Mouse (Mus musculus): ENCODE data around the gene Pde6h. TPM values are rescaled to one million over a fixed set of nuclear protein-coding genes. Genes with fewer than 3 reads are reported as not detected.
A peak's percentile ranks its signal among the peaks of the same experiment; 100 is the strongest.

Pde6h gene
- total RNA-seq, 2 experiments from 2014 or later: not detected

GRCm38 (mm10) chr6:136912751-136913265, 10.8 kb upstream of the Pde6h start:
- DNase-seq: no peak

- peak; percentile 28 for DNase-seq
Observed at GRCm38 (mm10) chr6:136913384-136914126, 10.1 kb upstream of the Pde6h start.

GRCm38 (mm10) chr6:136914234-136914633, 9.4 kb upstream of the Pde6h start:
- DNase-seq: no peak

- no peak for DNase-seq
Observed at GRCm38 (mm10) chr6:136915721-136916395, 7.8 kb upstream of the Pde6h start.

- DNase-seq: no peak
Observed at GRCm38 (mm10) chr6:136917885-136918284, 5.7 kb upstream of the Pde6h start.

GRCm38 (mm10) chr6:136920320-136921257, 3.0 kb upstream of the Pde6h start:
- DNase-seq: peak; percentile 74

GRCm38 (mm10) chr6:136921601-136922000, 2.0 kb upstream of the Pde6h start:
- no peak for DNase-seq

- no peak for DNase-seq
Observed at GRCm38 (mm10) chr6:136922080-136922479, 1.6 kb upstream of the Pde6h start, which contains the start of gene Erp27. Erp27 (minus strand) TSS chr6:136922180.

- no peak for DNase-seq
Observed at GRCm38 (mm10) chr6:136922871-136923270, 761 bp upstream of the Pde6h start.

- DNase-seq: no peak
Observed at GRCm38 (mm10) chr6:136925049-136925448, 1.4 kb downstream of the Pde6h start.

- no peak for DNase-seq
Observed at GRCm38 (mm10) chr6:136927626-136928025, 4.0 kb downstream of the Pde6h start.

GRCm38 (mm10) chr6:136930677-136931076, 7.0 kb downstream of the Pde6h start:
- no peak for DNase-seq

GRCm38 (mm10) chr6:136931246-136931645, 7.6 kb downstream of the Pde6h start:
- no peak for DNase-seq

- no peak for DNase-seq
Observed at GRCm38 (mm10) chr6:136934068-136934467, 10.4 kb downstream of the Pde6h start.

GRCm38 (mm10) chr6:136935233-136935632, 11.6 kb downstream of the Pde6h start:
- DNase-seq: no peak

GRCm38 (mm10) chr6:136936361-136936760, 12.7 kb downstream of the Pde6h start:
- DNase-seq: no peak

GRCm38 (mm10) chr6:136937117-136937516, 13.5 kb downstream of the Pde6h start:
- DNase-seq: no peak

- no peak for DNase-seq
Observed at GRCm38 (mm10) chr6:136938331-136939126, 14.9 kb downstream of the Pde6h start.

- no peak for DNase-seq
Observed at GRCm38 (mm10) chr6:136939326-136940187, 15.9 kb downstream of the Pde6h start.

- DNase-seq: no peak
Observed at GRCm38 (mm10) chr6:136940188-136940960, 16.7 kb downstream of the Pde6h start.

Measured in gastrocnemius, postnatal 10 days (tissue).